Mouse (Mus musculus): ENCODE measurements at regions not wholly inside any gene's neighbourhood (a gene's known extent, or its start where the extent isn't known, plus 50 kb on each side); places are given as distances from the start of the nearest gene placed in this dataset.

DNA sequence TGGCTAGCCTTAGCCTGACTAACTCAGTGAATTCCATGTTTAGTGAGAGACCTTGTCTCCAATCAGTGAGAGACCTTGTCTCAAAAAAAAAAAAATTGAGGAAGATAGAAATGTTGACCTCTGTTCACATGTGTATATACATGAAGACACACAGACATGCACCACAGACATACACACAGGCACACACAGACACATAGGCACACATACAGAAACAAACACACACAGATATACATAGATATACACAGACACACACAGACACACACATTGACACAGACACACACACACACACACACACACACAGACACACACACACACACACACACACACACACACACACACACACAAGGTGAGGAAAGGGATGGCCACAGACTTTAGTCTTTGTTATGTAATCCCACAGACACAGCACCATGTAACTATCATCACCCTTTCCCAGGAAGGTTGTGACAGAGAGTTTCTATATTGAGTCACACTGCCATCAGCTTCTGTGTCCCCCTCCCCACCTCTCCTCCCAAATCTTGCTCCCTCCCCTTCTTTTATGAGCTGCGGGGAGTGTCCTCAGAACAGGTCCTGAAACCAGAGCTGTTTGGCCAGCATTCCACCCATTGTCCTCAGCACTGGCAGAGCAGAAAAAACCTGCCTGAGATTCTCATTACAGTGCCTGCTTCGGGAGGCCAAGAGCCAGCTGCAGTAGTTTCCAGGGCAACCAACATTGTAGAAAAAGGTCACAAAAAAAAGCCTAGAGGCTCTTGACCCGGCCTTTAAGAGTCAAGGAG, 74.0 kb downstream of the Calml3 start:
- peak overlapping the region; percentile 64 for H3K27ac ChIP-seq

DNA sequence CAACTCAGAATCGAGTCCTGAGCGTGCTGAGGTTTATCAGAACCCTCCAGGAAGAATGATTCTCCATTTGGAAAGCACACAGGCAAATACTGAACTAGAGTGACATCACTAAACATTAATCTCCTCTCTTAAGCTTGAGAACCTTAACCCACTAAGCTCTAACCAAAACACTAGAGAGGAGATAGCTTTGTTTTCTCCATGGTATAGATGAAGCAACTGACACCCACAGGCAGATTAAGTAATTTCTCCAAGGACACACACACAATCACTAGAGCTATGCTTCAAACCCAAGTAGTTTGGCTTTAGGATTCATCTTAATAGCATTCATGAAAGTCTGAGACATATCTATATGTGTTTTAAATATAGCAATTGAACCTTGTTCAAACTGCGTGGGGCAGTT, 75.2 kb downstream of the Calml3 start:
- H3K9ac ChIP-seq (ENCODE audit: low read depth, low read length): no peak overlapping the region
- H3K36me3 ChIP-seq (ENCODE audit: control insufficient read depth, insufficient read depth, low read length): no peaks in the 10 kb centered on the region
- H3K4me1 ChIP-seq (ENCODE audit: control insufficient read depth, insufficient read depth, low read length): peaks cover 11% of the 10 kb centered on the region
- DNase-seq: no peak
- no peak overlapping the region for H3K4me3 ChIP-seq
- H3K27me3 ChIP-seq (ENCODE audit: control insufficient read depth, insufficient read depth, low read length): no peaks in the 10 kb centered on the region
- intact Hi-C loops (cut with DNase I): loop anchor here (5.0 kb wide), 1 partner anchor 163 kb away; no protein-coding TSS in a partner anchor
- TF ChIP-seq CTCF (IDR thresholded peaks at IDR 0.05): no peak
- no peak for TF ChIP-seq POLR2A (IDR thresholded peaks at IDR 0.05; ENCODE audit: insufficient read depth, low read depth, low read length)
- no peak for TF ChIP-seq EP300 (IDR thresholded peaks at IDR 0.05; ENCODE audit: insufficient read depth, low read depth, low read length)
- no peaks in the 10 kb centered on the region for H3K79me2 ChIP-seq (replicated peaks; ENCODE audit: control insufficient read depth, insufficient read depth, low read length)
- no peak overlapping the region for H3K27ac ChIP-seq
- WGBS: 62% methylated on average over 3 of the region's 3 CpGs

More for the DNA sequence above, 74.0 kb downstream of the Calml3 start:
- Histone ChIP-seq H3K36me3 (ENCODE audit: control insufficient read depth, insufficient read depth, low read length) (no peaks in the 10 kb centered on the region), H3K79me2 (replicated peaks; ENCODE audit: control insufficient read depth, insufficient read depth, low read length) (no peaks in the 10 kb centered on the region), H3K4me1 (ENCODE audit: control insufficient read depth, insufficient read depth, low read length) (peaks cover 9% of the 10 kb centered on the region), H3K9ac (ENCODE audit: low read depth, low read length) (no peak overlapping the region), H3K27me3 (ENCODE audit: control insufficient read depth, insufficient read depth, low read length) (no peaks in the 10 kb centered on the region), H3K4me3 (no peak overlapping the region)
- TF ChIP-seq CTCF (IDR thresholded peaks at IDR 0.05): no peak
- peak; percentile 50; the same call in 1 of the 2 replicates for TF ChIP-seq EP300 (IDR thresholded peaks at IDR 0.05; ENCODE audit: insufficient read depth, low read depth, low read length)
- 0 out of 2 replicates have a peak, but pooled peaks have one; percentile 11 for TF ChIP-seq POLR2A (IDR thresholded peaks at IDR 0.05; ENCODE audit: insufficient read depth, low read depth, low read length)
- DNase-seq: peak; percentile 40 to 54
- WGBS: 12% methylated on average over 3 of the region's 3 CpGs
- intact Hi-C loops (cut with DNase I): loop anchor here (5.0 kb wide), 1 partner anchor 162 kb away; no protein-coding TSS in a partner anchor

DNA sequence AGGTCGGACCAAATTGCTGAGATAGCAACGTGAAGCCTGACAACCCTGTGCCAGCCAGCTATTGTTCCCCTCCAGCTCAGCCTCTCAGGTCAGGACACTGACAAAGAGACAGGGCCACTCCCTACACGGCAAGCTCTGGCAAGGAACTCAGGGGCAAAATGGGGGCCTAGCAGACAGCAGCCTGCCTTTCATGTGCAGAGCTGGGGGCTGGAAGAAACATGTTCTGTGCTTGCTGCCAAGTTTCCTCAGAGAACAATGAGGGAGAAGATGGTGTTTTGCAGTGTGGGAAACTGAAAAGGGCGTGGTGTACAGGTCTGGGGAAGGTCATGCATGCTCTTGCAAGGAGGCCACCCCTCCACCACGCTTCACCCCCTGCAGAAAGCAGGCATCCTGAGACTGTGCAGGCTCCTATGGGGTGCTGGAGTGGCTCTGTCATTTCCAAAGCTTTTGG, 77.8 kb downstream of the Calml3 start:
- Histone ChIP-seq H3K27ac (peak overlapping the region; percentile 76), H3K9ac (ENCODE audit: low read depth, low read length) (no peak overlapping the region), H3K36me3 (ENCODE audit: control insufficient read depth, insufficient read depth, low read length) (peaks cover 2% of the 10 kb centered on the region; the same call in 1 of the 2 replicates), H3K27me3 (ENCODE audit: control insufficient read depth, insufficient read depth, low read length) (no peaks in the 10 kb centered on the region), H3K4me1 (ENCODE audit: control insufficient read depth, insufficient read depth, low read length) (peaks cover 11% of the 10 kb centered on the region), H3K4me3 (no peak overlapping the region), H3K79me2 (replicated peaks; ENCODE audit: control insufficient read depth, insufficient read depth, low read length) (no peaks in the 10 kb centered on the region)
- 24% methylated on average over 5 of the region's 5 CpGs for WGBS
- peak; percentile 58 to 68 for DNase-seq
- TF ChIP-seq POLR2A (IDR thresholded peaks at IDR 0.05; ENCODE audit: insufficient read depth, low read depth, low read length) (no peak), EP300 (IDR thresholded peaks at IDR 0.05; ENCODE audit: insufficient read depth, low read depth, low read length) (peak; percentile 82; the same call in 1 of the 2 replicates)
- intact Hi-C loops (cut with DNase I): loop anchor here (5.0 kb wide), 1 partner anchor 166 kb away; no protein-coding TSS in a partner anchor

DNA sequence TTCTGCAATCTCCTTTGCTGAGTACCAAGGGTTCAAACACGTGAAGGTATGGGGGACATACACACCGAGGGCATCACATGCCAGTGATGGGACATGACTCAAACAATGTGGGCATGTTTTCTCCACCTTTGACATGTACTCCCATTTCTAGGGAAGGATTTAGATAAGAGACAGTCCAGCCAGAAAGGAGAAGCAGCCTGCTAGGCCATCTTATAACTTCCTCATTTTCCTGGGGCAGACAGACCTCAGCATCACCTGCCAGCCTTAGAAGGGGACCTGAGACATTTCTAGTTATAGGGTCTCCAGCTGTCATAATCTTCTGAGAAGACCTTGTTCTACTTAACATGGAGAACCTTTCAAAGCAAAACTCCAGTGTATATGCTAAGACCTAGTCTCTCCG, 78.3 kb downstream of the Calml3 start:
- H3K4me3 ChIP-seq: no peak overlapping the region
- no peak for TF ChIP-seq EP300 (IDR thresholded peaks at IDR 0.05; ENCODE audit: insufficient read depth, low read depth, low read length)
- TF ChIP-seq POLR2A (IDR thresholded peaks at IDR 0.05; ENCODE audit: insufficient read depth, low read depth, low read length): no peak
- intact Hi-C loops (cut with DNase I): loop anchor here (2.0 to 5.0 kb wide), 2 partner anchors 15 to 166 kb away; no protein-coding TSS in a partner anchor
- no peak overlapping the region for H3K9ac ChIP-seq (ENCODE audit: low read depth, low read length)
- DNase-seq: no peak
- H3K4me1 ChIP-seq (ENCODE audit: control insufficient read depth, insufficient read depth, low read length): peaks cover 11% of the 10 kb centered on the region
- WGBS: 65% methylated on average over 3 of the region's 3 CpGs
- H3K79me2 ChIP-seq (replicated peaks; ENCODE audit: control insufficient read depth, insufficient read depth, low read length): no peaks in the 10 kb centered on the region
- peaks cover 2% of the 10 kb centered on the region; the same call in 1 of the 2 replicates for H3K36me3 ChIP-seq (ENCODE audit: control insufficient read depth, insufficient read depth, low read length)
- H3K27me3 ChIP-seq (ENCODE audit: control insufficient read depth, insufficient read depth, low read length): no peaks in the 10 kb centered on the region
- H3K27ac ChIP-seq: peak overlapping the region; percentile 76

DNA sequence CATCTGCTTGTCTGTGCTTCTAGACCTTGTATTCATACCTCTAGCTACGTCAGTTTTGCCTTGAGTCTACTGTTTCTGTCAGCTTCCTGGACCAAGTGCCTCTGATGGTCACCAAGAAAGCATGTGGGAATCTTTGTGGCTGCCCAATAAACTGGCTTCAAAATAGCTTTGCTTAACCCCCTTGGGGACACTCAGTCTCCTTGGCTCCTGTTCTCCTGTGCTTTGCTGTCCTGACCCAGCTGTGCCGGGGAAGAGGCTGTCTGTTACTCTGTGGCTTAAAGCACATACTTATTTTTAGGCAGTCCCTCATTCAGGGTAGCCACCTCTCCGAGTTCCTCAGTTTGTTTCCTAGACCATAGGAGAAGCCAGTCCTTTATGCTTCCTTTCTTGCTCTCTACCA, 79.8 kb downstream of the Calml3 start:
- peak in 1 of 2 experiments; percentile 30 for DNase-seq
- peak overlapping the region; percentile 76 for H3K27ac ChIP-seq
- H3K27me3 ChIP-seq (ENCODE audit: control insufficient read depth, insufficient read depth, low read length): no peaks in the 10 kb centered on the region
- no peak overlapping the region for H3K9ac ChIP-seq (ENCODE audit: low read depth, low read length)
- intact Hi-C loops (cut with DNase I): loop anchor here (2.0 kb wide), 1 partner anchor 14 kb away; no protein-coding TSS in a partner anchor
- H3K4me1 ChIP-seq (ENCODE audit: control insufficient read depth, insufficient read depth, low read length): peaks cover 9% of the 10 kb centered on the region
- TF ChIP-seq EP300 (IDR thresholded peaks at IDR 0.05; ENCODE audit: insufficient read depth, low read depth, low read length) (no peak), CTCF (IDR thresholded peaks at IDR 0.05) (no peak), POLR2A (IDR thresholded peaks at IDR 0.05; ENCODE audit: insufficient read depth, low read depth, low read length) (no peak)
- H3K79me2 ChIP-seq (replicated peaks; ENCODE audit: control insufficient read depth, insufficient read depth, low read length): no peaks in the 10 kb centered on the region
- peaks cover 2% of the 10 kb centered on the region; the same call in 1 of the 2 replicates for H3K36me3 ChIP-seq (ENCODE audit: control insufficient read depth, insufficient read depth, low read length)
- WGBS: 31% methylated on average over 3 of the region's 3 CpGs
- no peak overlapping the region for H3K4me3 ChIP-seq

Data from heart, adult 2 months (tissue).